Mouse (Mus musculus): Measurements from ENCODE around the gene Il1r1.

Gene Il1r1

DNA sequence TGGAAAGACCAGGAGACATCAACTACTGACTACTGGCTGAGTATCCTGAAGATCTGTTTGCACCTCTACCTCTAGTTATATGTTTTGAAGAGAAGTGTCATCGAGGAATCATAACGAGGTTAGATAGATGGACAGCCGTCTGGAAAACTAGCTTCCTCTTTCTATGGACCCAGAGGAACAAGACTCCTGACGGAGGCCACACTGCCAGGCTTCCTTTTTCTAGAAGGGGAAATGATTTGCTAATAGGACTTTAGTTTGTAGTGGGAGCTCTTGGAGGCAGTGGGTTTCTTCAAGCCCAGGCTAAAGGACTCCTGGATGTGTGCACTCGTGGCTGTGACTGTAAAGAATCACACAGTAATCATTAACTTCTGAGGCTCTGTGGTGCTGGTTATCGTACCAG, 96.9 kb downstream of the Il1r1 start:
- no peak for DNase-seq (ENCODE audit: low spot score)

DNA sequence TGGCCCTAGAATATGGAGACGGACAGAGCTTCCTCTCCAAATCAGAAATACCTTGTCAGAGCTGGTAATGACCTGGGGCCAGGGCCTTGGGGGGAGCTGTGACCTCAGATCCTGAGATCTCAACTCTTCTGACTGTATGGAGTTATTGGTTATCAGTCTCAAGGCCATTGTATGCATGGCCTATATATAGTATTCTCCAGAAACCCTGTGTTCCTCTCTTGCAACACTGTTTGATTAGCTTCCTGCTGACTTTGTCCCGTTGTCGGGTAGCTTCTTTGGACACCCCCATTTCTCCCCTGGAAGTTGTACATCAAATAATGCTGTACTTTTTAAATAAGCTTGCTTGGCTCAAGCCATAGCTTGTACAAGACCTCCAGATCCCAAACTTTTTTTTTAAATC, 97.7 kb downstream of the Il1r1 start:
- no peak for DNase-seq (ENCODE audit: low spot score)

DNA sequence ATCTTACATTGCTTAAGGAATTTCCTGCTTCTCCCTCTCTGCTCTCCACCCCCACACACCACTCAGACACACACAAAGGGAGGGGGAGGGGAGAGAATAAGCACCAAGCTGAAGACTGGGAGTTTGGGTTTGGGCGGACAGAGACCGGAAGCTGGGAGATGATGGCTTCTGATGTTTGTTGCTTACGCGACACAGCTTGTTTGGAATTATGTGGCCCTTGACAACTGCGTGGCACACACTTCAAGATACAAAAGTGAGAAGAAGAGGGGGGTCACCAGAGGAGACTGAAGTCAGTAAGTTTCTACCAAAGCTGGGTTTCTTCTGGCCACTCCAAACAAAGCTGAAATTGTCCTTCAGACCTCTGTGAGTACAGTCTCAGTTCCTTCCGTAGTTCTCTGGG, 99.6 kb downstream of the Il1r1 start, which contains the start of gene Il1rl2:
Gene Il1rl2, plus strand, starts transcription at position 154 of the 400 bp plus-strand sequence.
- DNase-seq (ENCODE audit: low spot score), result peak; percentile 61

DNA sequence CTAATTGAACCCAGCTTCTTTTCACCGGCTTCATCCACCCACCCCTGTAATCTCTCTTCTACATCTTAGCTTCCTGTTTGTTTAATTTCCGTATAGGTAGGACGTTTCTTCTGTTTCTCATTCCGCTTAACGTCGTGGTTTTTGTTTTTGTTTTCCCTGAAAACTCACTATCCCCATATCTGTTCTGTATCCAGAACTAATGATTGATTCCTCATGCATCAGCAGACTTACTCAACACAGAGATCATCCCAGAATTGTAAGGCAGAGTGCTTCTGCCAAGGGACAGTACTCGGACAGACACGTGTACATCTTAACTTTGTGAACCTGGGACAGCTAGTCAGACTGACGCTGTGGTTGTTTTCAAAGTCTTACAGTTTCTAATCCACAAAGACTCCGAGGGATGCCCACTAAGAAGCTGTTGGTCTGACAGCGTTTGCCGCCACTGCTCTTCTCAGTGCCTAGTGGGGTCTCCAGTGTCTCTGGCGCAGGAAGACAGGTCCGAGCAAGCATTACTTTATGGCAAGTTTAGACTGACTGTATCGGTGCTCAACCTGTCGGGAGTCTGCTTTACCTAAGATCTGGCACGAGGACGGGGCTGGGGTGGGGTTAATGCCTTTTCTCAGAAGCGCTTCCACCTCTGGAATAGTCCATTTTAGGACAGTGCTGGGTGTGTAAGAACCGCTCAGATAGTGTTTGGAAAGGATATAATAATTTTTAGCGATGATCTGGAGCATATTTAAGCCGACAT, 100.2 kb downstream of the Il1r1 start:
- DNase-seq (ENCODE audit: low spot score), result peak; percentile 30

DNA sequence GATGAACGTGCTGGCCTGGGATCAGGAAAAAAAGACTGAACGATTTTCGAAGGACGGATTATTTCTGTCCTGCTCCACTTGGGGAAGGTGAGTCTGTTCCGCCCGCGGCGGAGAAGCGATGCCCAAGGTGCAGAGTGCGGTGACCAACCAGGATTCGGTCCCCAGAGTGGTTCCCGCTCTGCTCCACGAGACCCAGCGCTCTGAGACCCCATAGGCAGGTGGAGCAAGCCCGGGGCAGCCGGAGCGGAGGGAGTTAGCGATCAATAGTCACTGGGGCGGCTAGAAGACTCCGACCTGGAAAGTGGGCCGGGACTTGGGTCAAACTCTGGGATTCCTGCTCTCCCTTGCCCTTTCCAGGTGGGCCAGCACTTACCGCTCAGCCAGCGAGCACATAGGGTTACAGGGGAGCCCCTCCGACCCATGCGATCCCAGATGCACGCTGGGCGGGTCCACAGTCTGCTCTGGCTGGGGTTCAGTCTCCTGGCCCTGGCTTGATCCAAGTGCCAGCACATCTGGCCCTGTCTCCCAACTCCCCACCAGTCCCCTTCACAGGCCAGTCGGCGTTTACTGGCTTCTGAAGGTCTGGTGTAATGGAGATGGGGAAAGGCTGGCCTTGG, 100.9 kb downstream of the Il1r1 start:
- no peak for DNase-seq (ENCODE audit: low spot score)

DNA sequence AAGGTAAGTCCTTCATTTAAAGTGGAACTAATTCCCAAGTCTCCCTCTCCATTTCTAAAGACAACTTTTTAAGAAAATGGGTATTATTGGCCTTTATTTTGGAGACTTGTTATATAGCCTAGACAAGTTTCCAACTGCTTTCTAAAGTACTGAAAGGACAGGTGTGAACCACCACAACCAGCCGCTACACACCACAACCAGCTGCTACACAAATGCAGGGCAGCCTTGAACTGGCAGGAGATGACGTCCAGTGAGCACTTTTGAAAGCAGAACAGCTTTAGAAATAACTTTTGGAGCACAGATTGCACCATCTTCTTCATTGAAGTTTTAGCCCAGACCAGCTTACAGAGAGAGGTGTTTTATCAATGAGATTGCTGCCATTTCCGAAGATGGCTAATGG, 102.7 kb downstream of the Il1r1 start:
- no peak for DNase-seq (ENCODE audit: low spot score)

DNA sequence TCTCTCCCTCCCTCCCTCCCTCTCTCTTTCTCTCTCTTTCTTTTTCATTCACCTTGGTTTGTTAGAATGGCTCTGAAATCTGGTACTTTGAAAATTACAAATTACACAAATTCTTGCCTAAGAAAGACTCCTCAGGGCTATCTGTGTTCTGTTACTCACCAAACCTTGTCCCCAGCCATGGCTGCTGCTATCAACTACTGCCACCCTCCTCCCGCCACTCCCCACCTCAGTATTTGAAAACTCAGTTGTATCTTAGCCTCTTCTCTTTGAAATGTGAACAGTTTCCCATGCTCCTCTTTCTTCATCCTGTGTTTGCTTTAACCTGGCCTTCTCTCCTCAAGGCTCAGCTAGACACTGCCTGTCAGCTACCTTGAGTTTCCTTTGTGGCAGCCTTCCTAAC, 104.6 kb downstream of the Il1r1 start:
- no peak for DNase-seq (ENCODE audit: low spot score)

DNA sequence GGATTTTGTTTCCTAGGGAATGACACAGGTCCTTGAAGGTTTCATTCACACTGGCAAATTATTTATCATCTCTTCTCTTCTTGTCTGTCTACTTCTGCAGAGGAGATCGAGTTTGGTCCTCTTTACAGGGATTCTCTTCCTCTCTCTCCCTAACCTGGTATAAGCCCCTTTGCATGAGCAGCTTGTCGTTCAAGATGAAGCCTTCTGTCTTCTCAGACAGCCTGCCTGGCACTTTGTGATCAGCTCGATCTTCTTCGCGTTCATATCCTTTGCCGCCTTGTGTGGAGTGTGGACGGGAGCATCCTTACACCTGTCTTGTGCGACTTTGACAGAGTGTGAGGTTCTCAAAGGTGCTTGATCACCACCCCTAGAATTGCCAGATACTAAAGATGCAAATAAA, 105.3 kb downstream of the Il1r1 start:
- no peak for DNase-seq (ENCODE audit: low spot score)

DNA sequence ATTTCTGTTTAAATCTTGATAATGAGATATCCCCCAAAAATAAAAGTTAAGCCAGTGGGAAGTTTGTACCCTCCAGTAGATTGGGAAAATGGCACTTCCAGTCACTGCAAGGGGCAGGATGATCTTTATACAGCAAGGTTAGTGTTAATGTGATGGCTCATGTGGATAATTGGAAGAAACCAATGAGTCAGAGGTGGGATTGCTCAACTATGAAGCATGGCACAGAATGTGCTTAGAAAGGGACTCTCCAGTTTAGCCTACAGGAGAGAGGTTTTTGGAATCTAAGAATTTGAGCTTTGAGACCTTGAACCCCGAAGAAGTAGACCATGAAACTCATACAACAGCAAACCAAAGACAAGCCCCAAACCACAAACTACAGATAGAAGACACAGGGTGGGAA, 114.5 kb downstream of the Il1r1 start:
- no peak for DNase-seq (ENCODE audit: low spot score)

DNA sequence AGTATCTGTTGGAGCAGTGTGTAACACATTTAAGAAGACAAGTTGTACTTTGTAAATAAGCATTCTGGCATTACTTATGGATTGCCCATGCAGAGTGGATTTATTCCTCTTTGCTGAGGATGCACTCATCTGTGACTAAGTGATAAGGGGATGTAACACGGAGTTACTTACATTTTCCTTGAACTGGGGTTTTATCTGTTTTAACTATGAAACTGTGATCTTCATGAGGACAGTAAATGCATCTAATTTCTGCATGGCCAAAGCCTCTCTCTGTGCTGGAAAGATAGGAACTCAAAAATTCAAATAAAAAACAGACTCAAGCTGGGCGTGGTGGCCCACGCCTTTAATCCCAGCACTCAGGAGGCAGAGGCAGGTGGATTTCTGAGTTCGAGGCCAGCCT, 115.2 kb downstream of the Il1r1 start:
- no peak for DNase-seq (ENCODE audit: low spot score)

DNA sequence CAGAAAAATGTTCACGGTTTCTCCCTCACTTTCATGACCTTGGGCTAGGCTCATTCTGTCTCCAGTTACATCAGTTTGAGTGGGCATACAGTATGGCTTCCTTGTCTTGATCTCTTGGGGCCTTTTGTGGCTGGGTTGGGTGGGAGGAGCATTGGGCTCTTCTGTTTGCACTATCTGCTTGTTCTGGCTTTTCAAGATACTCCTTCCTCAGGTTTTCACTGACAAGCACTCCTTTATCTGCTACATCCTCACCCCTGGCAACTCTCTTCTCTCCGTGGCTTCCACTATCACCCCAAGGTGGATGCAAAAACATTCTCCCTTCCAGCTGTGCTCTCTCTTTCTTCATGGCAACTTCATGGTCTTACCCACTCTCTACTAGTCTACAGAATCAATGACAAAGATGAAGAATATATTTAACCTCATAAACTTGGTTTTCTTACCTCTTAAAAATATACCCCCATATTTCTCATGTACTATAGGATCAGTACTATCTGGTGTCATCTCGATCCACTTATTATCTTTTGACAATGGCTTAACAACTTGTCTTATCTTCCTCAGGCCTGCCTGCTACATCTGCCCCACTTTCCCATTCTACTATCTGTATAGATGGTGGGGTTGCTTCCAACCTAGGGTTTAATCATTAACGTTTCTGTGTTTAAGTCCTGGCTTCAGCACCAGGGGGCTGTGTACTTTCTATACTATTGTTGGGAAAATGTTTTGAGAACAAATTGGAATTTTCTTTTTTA, 127.5 kb downstream of the Il1r1 start:
- DNase-seq (ENCODE audit: low spot score), result no peak

DNA sequence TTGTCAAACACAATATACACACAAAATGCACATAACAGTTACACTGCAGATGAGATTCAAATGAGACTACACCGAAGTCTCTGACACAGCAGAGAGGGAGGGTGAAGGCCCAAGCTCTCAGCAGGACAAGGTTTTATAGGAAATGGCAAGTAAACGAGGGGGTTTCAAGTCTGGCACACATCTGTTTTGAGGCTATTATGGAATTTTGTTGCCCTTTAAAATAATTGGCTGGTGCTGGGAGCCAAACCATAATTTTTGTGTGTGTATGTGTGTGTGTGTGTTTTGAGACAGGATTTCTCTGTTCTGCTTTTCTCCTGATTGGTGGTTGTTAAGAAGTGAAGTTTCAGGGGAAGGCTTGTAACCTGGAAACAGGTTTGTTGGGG, 128.0 kb downstream of the Il1r1 start:
- DNase-seq (ENCODE audit: low spot score), result no peak

DNA sequence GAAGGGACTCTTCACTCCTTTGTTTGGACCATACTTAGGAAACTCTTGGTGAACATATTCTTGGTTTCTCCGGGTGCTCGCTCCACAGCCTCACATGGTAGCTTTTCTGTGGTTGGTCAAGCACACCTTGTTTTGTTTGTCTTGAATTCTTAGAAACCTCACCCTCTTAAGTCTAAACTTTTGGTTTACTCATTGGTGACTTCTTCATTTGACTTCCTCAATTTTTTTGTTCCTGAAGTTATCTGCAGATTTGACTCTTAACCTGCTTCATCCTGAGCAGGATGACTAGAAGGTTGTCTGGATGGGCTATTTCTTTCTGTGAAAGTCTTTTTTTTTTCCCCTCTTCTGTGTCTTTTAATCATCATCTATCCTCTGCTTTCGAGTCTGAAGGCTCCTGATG, 129.8 kb downstream of the Il1r1 start:
- DNase-seq (ENCODE audit: low spot score), result no peak

DNA sequence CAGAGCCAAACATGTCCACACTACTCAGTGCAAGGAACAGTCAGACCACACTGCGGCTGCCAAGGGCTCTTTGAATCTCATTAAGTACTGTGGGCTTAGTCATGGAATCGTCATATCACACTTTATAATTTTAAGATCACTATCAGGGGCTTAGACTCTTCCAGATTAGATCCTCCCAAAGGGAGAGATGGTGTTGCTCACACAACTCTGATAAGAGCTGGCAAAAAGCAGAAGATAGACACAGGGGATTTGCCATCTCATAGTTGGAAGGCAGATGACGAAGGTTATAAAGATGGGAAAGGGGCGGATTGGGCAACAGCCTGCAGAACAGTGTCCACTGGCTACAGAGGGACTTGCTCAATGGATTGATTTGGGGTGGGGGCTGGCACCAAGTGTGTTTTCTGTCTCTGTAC, 130.6 kb downstream of the Il1r1 start:
- DNase-seq (ENCODE audit: low spot score), result no peak

DNA sequence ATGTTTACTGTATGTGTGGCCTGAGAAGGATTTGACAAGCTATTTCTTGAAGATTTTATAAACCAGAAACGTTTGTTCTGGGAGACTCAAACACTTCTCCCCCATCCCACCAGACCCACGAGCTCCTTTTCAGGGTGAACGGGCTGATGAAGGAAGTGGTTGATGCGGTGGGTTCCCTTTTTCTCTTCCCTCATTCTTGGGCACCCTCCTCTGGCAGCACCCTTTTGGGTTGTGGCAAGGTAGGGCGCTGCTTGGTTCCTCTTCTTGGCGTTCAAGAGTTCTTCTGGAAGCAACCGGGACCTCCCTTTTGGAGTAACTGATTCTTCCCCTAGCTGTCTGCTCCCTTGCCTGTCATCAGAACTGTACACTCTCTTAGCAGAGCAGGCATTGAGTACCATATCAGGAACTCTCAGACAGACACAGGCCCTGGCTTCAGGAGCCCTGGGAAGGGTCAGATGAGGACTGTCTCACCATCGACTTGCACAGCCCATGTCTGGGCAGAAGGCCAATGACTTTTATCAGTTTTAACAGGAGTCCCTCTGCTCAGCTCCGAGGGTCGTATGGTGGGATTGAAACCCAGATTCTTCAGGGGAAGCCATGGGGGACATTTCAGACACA, 131.1 kb downstream of the Il1r1 start:
- no peak for DNase-seq (ENCODE audit: low spot score)

DNA sequence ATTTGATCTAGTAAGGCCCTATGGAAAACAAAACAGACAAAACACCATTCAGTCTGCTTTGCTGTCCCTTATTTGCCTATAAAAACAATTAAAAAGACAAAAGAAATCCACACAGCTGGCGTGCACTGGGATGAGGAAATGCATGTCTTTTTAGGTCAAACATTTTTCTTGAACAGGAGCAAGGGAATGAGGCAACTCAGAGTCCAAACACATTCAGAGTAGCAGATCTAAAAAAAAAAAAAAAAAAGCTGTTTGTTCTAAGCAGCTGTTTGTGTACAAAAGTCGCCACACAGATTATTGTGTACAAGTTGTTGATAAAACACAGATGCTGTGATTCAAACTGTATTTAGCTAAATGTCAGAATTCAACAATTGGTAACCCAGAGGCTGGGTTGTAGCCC, 133.0 kb downstream of the Il1r1 start:
- no peak for DNase-seq (ENCODE audit: low spot score)

DNA sequence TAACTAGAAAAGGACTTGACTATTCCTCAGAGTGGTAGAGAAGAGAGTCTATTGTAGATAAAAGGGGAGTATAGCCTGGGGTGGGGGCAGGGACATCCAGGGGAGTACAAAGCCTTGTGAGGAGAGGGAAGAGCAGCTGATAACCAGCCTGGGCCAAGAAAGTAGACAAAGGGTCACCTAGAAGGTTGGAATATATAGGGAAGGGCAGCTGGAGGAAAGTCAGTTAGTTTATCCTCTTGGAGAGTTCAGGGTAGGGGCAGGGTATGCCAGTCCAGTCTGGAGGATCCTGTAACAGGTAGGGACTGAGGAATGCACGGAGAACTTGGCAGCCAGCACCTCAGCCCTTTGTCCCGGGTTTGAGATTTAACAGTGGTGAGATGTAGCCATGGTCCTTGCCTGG, 133.5 kb downstream of the Il1r1 start:
- no peak for DNase-seq (ENCODE audit: low spot score)

DNA sequence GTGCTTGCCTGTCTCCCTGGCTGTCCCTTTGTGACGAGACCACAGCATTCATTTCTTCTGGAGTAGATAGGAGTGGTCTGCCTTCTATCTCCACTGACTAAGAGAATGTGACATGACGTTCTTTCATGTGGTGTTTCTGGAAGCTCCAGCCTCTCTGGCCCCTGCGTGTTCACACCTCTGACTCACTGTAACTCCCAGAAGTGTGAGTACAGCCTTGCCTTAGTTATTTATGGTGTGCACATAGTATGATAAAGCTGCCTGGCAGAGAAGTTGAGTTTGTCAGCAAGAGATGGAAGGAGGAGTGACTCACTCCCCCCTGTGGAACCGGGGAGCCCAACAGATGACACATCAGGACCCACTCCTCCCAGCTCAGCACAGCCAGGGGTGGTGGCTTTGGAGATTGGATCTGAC, 133.9 kb downstream of the Il1r1 start:
- no peak for DNase-seq (ENCODE audit: low spot score)

DNA sequence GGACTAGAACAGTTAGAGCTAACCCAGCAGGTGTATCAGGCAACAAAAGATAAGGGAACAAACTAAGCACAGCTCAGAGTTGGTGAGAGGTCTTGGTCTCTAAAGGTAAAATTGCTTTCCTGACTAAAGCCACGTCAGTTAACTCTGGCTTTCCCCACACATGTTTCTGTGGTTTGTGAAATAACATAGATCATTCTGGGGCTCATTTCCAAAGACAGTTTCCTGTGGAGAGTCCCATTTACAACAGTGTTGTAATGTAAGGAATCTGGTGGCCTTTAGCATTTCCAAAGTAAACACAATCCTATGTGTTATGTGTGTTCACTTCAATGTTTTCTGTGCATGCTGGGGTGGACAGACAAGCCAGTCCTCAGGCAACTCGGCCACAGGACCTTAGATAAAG, 134.9 kb downstream of the Il1r1 start:
- DNase-seq (ENCODE audit: low spot score), result no peak

DNA sequence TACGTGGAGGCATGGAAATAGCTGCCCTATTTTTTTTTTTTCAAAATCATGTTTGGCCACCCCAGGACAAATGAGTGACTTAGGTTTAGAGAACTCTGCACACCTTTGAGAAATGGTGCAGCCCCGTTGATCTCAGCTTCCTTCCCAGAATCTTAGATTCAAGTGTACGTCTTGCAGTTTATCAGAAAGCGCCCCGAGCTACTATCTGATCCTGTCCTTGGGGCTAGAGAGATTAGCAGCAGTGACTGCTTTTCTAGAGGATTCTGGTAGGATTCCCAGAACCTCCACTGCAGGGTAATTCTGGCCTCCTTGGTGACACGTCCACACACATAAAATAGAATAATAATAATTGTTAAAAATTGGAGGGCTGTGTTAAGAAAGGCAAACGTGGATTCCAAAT, 136.1 kb downstream of the Il1r1 start:
- DNase-seq (ENCODE audit: low spot score), result no peak

DNA sequence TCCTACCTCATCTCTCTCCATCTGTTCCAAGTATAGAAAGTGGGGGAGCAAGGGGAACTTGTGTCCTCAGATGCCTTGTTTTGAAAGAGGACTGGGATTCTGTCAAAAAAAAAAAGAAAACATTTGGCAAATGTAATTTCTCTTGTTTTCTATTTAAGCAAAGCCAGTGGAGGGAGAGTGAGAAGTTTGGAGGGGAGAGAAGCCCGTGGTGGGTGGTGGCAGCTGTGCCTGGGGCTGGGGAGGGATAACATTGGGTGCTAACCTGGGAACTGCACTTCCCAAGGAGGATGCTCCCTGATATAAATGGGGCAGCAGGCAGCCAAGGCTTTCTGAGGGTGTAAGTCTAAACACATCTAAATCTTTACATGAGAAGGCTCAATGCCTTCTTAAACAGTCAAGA, 136.7 kb downstream of the Il1r1 start:
- DNase-seq (ENCODE audit: low spot score), result no peak

DNA sequence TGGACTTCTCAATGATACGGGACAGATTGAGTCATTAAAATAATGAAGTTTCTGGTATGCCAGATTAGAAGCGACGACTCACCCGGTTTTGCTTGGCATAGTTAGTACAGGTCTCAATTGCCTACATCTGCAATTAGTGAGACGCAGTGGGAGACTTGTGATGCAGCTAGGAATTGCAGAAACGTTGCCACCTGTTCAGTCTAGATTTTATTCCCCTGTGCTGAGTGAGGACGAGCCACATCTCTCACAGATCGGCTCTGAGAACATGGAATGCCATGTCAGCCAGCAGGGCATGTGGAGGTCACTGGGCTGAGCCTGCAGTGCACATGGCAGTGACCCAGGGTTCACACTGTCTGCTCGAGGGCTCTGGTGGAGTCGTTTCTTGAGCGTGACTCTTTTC, 137.9 kb downstream of the Il1r1 start:
- DNase-seq (ENCODE audit: low spot score), result no peak
